Mouse (Mus musculus): Measurements from ENCODE around the gene Lhx1. TPM values are rescaled to one million over a fixed set of nuclear protein-coding genes. Genes with fewer than 3 reads are reported as not detected.

Lhx1 gene
- total and polyA plus RNA-seq, 2 experiments: not detected

DNA sequence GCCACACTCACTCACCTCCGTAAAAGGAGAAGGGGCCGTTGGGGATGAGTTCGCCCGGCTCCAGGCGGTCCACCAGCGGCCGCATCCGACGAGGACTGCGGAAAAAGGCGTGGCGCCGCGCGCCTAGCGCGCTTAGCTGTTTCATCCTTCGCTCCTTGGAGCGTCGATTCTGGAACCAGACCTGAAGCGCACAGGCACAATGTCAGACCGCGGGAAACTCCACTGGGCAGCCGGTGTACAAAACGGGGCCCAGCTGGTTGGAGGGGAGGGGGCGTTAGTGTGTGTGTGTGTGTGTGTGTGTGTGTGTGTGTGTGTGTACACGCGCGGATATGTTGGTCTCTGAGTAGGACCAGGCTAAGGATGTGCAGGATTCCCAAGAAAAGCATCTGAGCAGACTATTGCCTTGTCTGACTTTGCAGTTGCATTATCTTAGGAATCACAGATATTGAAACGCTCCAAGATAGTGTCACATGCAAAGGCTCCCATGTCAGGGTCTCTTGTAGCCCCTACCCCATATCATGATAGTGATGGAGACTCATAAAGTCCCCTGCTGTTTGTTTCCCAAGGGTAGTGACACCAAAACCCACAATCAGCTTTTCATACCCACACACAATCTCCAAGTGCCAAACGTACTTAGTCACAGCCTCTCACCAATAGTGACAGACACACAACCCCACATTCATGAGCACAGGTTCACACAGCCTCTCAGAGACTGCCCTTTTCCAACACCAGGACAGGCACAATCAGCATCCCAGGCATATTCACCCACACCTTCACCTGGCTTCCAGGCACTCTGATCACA lies 4.9 kb downstream of the Lhx1 start:
- no peak for DNase-seq (ENCODE audit: extremely low read depth, low read depth, low spot score)
- Histone ChIP-seq H3K9ac (ENCODE audit: low read depth, low read length) (no peak overlapping the region), H3K4me3 (ENCODE audit: insufficient read depth, low read depth, low read length) (no peak overlapping the region), H3K36me3 (ENCODE audit: control insufficient read depth, insufficient read depth, low read length) (no peaks in the 10 kb centered on the region), H3K27ac (replicated peaks; ENCODE audit: insufficient read depth, low read depth, low read length) (no peak overlapping the region), H3K79me2 (ENCODE audit: control insufficient read depth, insufficient read depth, low read length) (no peaks in the 10 kb centered on the region), H3K4me1 (ENCODE audit: control insufficient read depth, insufficient read depth, low read length) (peaks cover 2% of the 10 kb centered on the region; the same call in 1 of the 2 replicates), H3K27me3 (ENCODE audit: control insufficient read depth, insufficient read depth, low read length) (peaks cover 28% of the 10 kb centered on the region)
- no peak for TF ChIP-seq POLR2A (IDR thresholded peaks at IDR 0.05; ENCODE audit: extremely low read depth, insufficient read depth, low read length)
- no peak for TF ChIP-seq CTCF (IDR thresholded peaks at IDR 0.05; ENCODE audit: low read depth, low read length)
- 19% methylated on average over 31 of the region's 31 CpGs for WGBS

DNA sequence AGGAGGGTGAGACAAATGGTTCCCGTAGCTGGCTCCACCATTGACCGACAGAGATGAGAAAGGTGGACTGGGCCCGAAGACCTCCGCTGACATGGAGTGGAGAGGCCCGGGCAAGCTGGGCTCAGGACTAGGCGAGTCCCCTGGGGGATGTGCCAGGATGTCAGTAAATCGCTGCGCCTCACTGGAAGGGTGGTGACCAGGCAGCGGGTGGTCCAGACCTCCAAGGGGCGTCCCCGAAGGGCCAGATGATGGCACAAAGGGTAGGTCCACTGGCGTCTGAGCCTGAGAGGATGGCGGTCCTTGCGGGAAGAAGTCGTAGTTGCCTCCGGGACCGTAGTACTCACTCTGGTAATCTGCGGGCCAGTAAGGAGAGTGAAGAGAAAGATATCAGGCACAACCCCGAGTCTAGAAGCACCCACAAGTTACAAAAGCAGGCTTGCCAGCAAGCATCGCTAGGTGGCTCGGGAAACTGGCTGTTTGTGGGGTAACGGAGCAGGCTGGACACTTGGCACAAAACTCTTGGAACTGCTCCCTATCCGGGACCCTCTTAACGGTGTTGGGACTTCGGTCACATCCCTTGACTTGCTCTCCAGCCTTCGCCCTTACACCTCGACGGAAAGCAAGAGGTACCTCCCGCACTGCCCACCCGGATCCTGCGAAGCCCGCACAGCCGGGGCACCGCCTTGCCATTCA lies 5.6 kb downstream of the Lhx1 start:
- H3K27ac ChIP-seq (replicated peaks; ENCODE audit: insufficient read depth, low read depth, low read length): no peak overlapping the region
- H3K9ac ChIP-seq (ENCODE audit: low read depth, low read length): no peak overlapping the region
- H3K4me3 ChIP-seq (ENCODE audit: insufficient read depth, low read depth, low read length): no peak overlapping the region
- 47% methylated on average over 34 of the region's 34 CpGs for WGBS
- no peaks in the 10 kb centered on the region for H3K79me2 ChIP-seq (ENCODE audit: control insufficient read depth, insufficient read depth, low read length)
- TF ChIP-seq CTCF (IDR thresholded peaks at IDR 0.05; ENCODE audit: low read depth, low read length) (no peak), POLR2A (IDR thresholded peaks at IDR 0.05; ENCODE audit: extremely low read depth, insufficient read depth, low read length) (no peak)
- peaks cover 23% of the 10 kb centered on the region for H3K27me3 ChIP-seq (ENCODE audit: control insufficient read depth, insufficient read depth, low read length)
- no peak for DNase-seq (ENCODE audit: extremely low read depth, low read depth, low spot score)
- H3K4me1 ChIP-seq (ENCODE audit: control insufficient read depth, insufficient read depth, low read length): 0 out of 2 replicates have a peak, but pooled peaks cover 2% of the 10 kb centered on the region
- H3K36me3 ChIP-seq (ENCODE audit: control insufficient read depth, insufficient read depth, low read length): no peaks in the 10 kb centered on the region

DNA sequence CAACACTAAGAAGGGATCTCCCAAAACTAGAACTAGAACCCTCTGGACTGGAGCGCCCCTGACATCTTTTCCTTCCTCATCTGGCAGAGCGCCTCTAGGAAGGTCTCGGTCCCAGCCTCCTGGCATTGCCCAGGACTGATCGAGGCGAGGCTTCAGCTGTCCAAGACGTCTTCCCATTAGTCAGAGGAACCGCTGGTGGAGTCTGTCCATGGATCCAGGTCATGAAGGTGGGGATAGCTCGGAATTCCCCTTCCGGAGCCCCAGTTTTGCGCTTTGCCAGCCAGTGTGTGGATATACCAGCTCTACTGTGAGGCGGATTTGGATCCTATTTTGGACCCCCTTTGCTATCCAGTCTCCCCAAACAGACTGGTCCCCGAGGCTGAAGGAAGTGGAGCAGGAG lies 6.3 kb downstream of the Lhx1 start:
- DNase-seq (ENCODE audit: extremely low read depth, low read depth, low spot score): no peak
- H3K27me3 ChIP-seq (ENCODE audit: control insufficient read depth, insufficient read depth, low read length): peaks cover 20% of the 10 kb centered on the region

DNA sequence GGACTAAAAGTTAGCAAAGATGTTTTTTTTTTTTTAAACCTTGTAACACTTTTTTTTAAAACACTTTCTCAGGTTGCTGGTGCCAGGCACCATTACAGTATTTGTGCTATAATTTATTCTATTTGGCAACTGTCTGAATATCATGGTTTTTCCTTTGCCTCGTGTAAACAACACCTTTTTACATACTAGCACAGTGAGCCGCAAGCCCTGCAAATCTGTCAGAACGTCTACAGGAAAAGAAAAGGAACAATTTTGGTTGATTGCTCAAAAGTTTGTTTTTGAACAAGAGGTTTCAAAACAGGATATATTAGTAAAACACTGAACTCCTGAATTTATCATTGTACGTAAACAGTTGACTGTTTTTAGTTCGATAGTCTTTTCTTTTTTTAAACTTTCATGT lies 7.1 kb downstream of the Lhx1 start:
- Histone ChIP-seq H3K27me3 (ENCODE audit: control insufficient read depth, insufficient read depth, low read length) (peaks cover 18% of the 10 kb centered on the region), H3K36me3 (ENCODE audit: control insufficient read depth, insufficient read depth, low read length) (no peaks in the 10 kb centered on the region), H3K9ac (ENCODE audit: low read depth, low read length) (no peak overlapping the region), H3K4me3 (ENCODE audit: insufficient read depth, low read depth, low read length) (no peak overlapping the region), H3K4me1 (ENCODE audit: control insufficient read depth, insufficient read depth, low read length) (0 out of 2 replicates have a peak, but pooled peaks cover 2% of the 10 kb centered on the region), H3K27ac (replicated peaks; ENCODE audit: insufficient read depth, low read depth, low read length) (no peak overlapping the region), H3K79me2 (ENCODE audit: control insufficient read depth, insufficient read depth, low read length) (no peaks in the 10 kb centered on the region)
- WGBS: 71% methylated on average over 5 of the region's 5 CpGs
- TF ChIP-seq POLR2A (IDR thresholded peaks at IDR 0.05; ENCODE audit: extremely low read depth, insufficient read depth, low read length) (no peak), CTCF (IDR thresholded peaks at IDR 0.05; ENCODE audit: low read depth, low read length) (no peak)
- DNase-seq (ENCODE audit: extremely low read depth, low read depth, low spot score): no peak

More for the DNA sequence above, 6.3 kb downstream of the Lhx1 start:
- no peaks in the 10 kb centered on the region for H3K79me2 ChIP-seq (ENCODE audit: control insufficient read depth, insufficient read depth, low read length)
- no peak overlapping the region for H3K27ac ChIP-seq (replicated peaks; ENCODE audit: insufficient read depth, low read depth, low read length)
- no peak overlapping the region for H3K9ac ChIP-seq (ENCODE audit: low read depth, low read length)
- H3K36me3 ChIP-seq (ENCODE audit: control insufficient read depth, insufficient read depth, low read length): no peaks in the 10 kb centered on the region
- H3K4me1 ChIP-seq (ENCODE audit: control insufficient read depth, insufficient read depth, low read length): 0 out of 2 replicates have a peak, but pooled peaks cover 2% of the 10 kb centered on the region
- no peak for TF ChIP-seq POLR2A (IDR thresholded peaks at IDR 0.05; ENCODE audit: extremely low read depth, insufficient read depth, low read length)
- no peak for TF ChIP-seq CTCF (IDR thresholded peaks at IDR 0.05; ENCODE audit: low read depth, low read length)
- no peak overlapping the region for H3K4me3 ChIP-seq (ENCODE audit: insufficient read depth, low read depth, low read length)
- 65% methylated on average over 12 of the region's 12 CpGs for WGBS

DNA sequence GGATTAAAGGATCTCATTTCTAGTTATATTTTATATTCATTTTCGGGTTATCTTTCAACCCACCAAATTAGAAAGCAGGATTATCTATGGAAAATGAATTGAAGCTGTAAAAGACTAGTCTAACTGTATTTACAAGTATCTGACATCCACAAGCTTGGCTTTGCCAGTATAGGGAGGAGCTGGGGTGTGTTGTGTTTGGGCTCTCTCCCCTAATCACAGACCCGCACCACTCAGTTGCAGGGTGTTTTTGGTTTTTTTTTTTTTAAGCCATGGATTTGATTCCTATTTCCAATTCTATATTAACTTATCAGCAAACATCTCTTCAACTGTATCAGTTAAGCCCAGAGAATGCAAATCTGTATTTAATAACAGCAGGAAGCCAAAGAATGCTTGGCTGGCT lies 7.9 kb downstream of the Lhx1 start:
- no peak overlapping the region for H3K4me3 ChIP-seq (ENCODE audit: insufficient read depth, low read depth, low read length)
- H3K79me2 ChIP-seq (ENCODE audit: control insufficient read depth, insufficient read depth, low read length): no peaks in the 10 kb centered on the region
- TF ChIP-seq CTCF (IDR thresholded peaks at IDR 0.05; ENCODE audit: low read depth, low read length) (no peak), POLR2A (IDR thresholded peaks at IDR 0.05; ENCODE audit: extremely low read depth, insufficient read depth, low read length) (no peak)
- DNase-seq (ENCODE audit: extremely low read depth, low read depth, low spot score): no peak
- H3K27me3 ChIP-seq (ENCODE audit: control insufficient read depth, insufficient read depth, low read length): peaks cover 18% of the 10 kb centered on the region
- no peak overlapping the region for H3K27ac ChIP-seq (replicated peaks; ENCODE audit: insufficient read depth, low read depth, low read length)
- peaks cover 3% of the 10 kb centered on the region for H3K4me1 ChIP-seq (ENCODE audit: control insufficient read depth, insufficient read depth, low read length)
- WGBS: 58% methylated on average over 2 of the region's 2 CpGs
- no peaks in the 10 kb centered on the region for H3K36me3 ChIP-seq (ENCODE audit: control insufficient read depth, insufficient read depth, low read length)
- H3K9ac ChIP-seq (ENCODE audit: low read depth, low read length): no peak overlapping the region

Measured in liver, adult 2 months (tissue).